ENCODE assay signal across 14 mouse cellular contexts in genomic region chr11:8495036-8495435, GRCm38 (mm10).
"Had no signal": no experiment of that assay in that cellular context is flagged by ENCODE, and none has a peak within 500 bp of the region (broad histone marks: within the 10 kb centered on the region; RNA-seq: fewer than 3 reads in every experiment).

No protein-coding gene starts in this region.

- H3K4me2 ChIP-seq: limb, embryonic 12.5 days; liver, embryonic 15.5 days; midbrain, embryonic 12.5 days; stomach, embryonic 15.5 days had no signal

- H3K9me3 ChIP-seq: limb, embryonic 12.5 days; liver, embryonic 15.5 days; megakaryocyte, embryonic 14.5 days; midbrain, embryonic 12.5 days; stomach, embryonic 15.5 days had no signal

- H3K9ac ChIP-seq: limb, embryonic 12.5 days; liver, embryonic 15.5 days; midbrain, embryonic 12.5 days; stomach, embryonic 15.5 days had no signal

- H3K4me3 ChIP-seq: limb, embryonic 12.5 days; liver, embryonic 15.5 days; megakaryocyte, embryonic 14.5 days; midbrain, embryonic 12.5 days; stomach, embryonic 15.5 days had no signal

- H3K27me3 ChIP-seq: limb, embryonic 12.5 days; liver, embryonic 15.5 days; megakaryocyte, embryonic 14.5 days; midbrain, embryonic 12.5 days; stomach, embryonic 15.5 days had no signal

- H3K36me3 ChIP-seq: midbrain, embryonic 12.5 days had no signal

- H3K27ac ChIP-seq: limb, embryonic 12.5 days; liver, embryonic 15.5 days; macrophage; midbrain, embryonic 12.5 days had no signal

- DNase-seq: kidney, adult 2 months; kidney, postnatal 36 days; layer of hippocampus, adult 9-11 months; layer of hippocampus, postnatal 36 days; lung, adult 2 months; lung, postnatal 10 days; right cerebral cortex, postnatal 14 days; thymus, postnatal 36 days had no signal

- H3K4me1 ChIP-seq: liver, embryonic 15.5 days; megakaryocyte, embryonic 14.5 days; midbrain, embryonic 12.5 days had no signal
